Comparison of ENCODE assay signal across 24 mouse cellular contexts in genomic region chr4:154598357-154598756, GRCm38 (mm10). TPM values are rescaled to one million over a fixed set of nuclear protein-coding genes. Genes with fewer than 3 reads are reported as not detected.
A peak's percentile ranks its signal among the peaks of the same experiment; 100 is the strongest.
DNase-seq lines count a peak whose midpoint lies in the region; ATAC-seq and TF ChIP-seq lines count a peak whose summit lies in the region.
"Had no signal": no experiment of that assay in that cellular context is flagged by ENCODE, and none has a peak within 500 bp of the region (broad histone marks: within the 10 kb centered on the region; RNA-seq: fewer than 3 reads in every experiment).

No protein-coding gene starts in this region.

- no peak for DNase-seq in layer of hippocampus, adult 2 months (ENCODE audit: low spot score in 2 of 2)
- DNase-seq in layer of hippocampus, postnatal 14 days (ENCODE audit: low spot score in 2 of 2), result no peak
- DNase-seq in retina, postnatal 7 days (ENCODE audit: low read depth, low spot score), result peak; percentile 33
- DNase-seq in cerebellum, adult 2 months, result no peak
- DNase-seq: adrenal gland, adult 8-10 months; cerebellum, adult 18-20 months; cerebellum, postnatal 36 days; embryo, embryonic 11 days; gastrocnemius, postnatal 25 days; heart, adult 18-20 months; kidney, postnatal 4 days; liver, postnatal 0 days; right cerebral cortex, postnatal 25 days; thymus, postnatal 25 days had no signal

- peaks cover 25% of the 10 kb centered on the region for H3K27me3 ChIP-seq in embryonic facial prominence, embryonic 13.5 days
- H3K27me3 ChIP-seq in forebrain, embryonic 12.5 days, result peaks cover 27% of the 10 kb centered on the region
- H3K27me3 ChIP-seq in cerebellum, adult 2 months (ENCODE audit: control insufficient read depth, insufficient read depth, low read length), result no peaks in the 10 kb centered on the region; the same call in 1 of the 2 replicates

- H3K9ac ChIP-seq in embryonic facial prominence, embryonic 13.5 days, result 0 out of 2 replicates have a peak overlapping the region, but pooled peaks have one; percentile 32
- no peak overlapping the region for H3K9ac ChIP-seq in forebrain, embryonic 12.5 days
- H3K9ac ChIP-seq: kidney, embryonic 15.5 days; liver, postnatal 0 days had no signal

- peak overlapping the region; percentile 78; the same call in 1 of the 2 replicates for H3K27ac ChIP-seq in layer of hippocampus, adult 2 months
- no peak overlapping the region for H3K27ac ChIP-seq in embryonic facial prominence, embryonic 13.5 days
- H3K27ac ChIP-seq in forebrain, embryonic 12.5 days, result peak overlapping the region; percentile 14; the same call in 1 of the 2 replicates
- H3K27ac ChIP-seq in cerebellum, adult 2 months (ENCODE audit: insufficient read depth, low read length), result no peak overlapping the region
- H3K27ac ChIP-seq: kidney, embryonic 15.5 days; macrophage had no signal

- no peak for ATAC-seq in embryonic facial prominence, embryonic 13.5 days (ENCODE audit: insufficient number of reproducible peaks, insufficient read depth, low FRiP score, low TSS enrichment, low read depth)
- no peak for ATAC-seq in forebrain, embryonic 12.5 days (ENCODE audit: low FRiP score)
- ATAC-seq in erythroid progenitor cell, adult 5-6 weeks (replicated peaks; ENCODE audit: low FRiP score, poor library complexity, severe bottlenecking), result no peak
- ATAC-seq: intestine, postnatal 0 days; liver, postnatal 0 days; lung, postnatal 0 days had no signal

- no peaks in the 10 kb centered on the region for H3K36me3 ChIP-seq in embryonic facial prominence, embryonic 13.5 days
- H3K36me3 ChIP-seq in forebrain, embryonic 12.5 days (replicated peaks), result no peaks in the 10 kb centered on the region
- H3K36me3 ChIP-seq: kidney, embryonic 15.5 days had no signal

- no peak for TF ChIP-seq CTCF in layer of hippocampus, adult 2 months (conservative IDR thresholded peaks at IDR 0.05)
- no peak for TF ChIP-seq CTCF in cerebellum, adult 2 months (IDR thresholded peaks at IDR 0.05; ENCODE audit: borderline replicate concordance, insufficient read depth, low read depth, low read length)

- no peak for TF ChIP-seq POLR2A in cerebellum, adult 2 months (IDR thresholded peaks at IDR 0.05; ENCODE audit: borderline replicate concordance, insufficient read depth, low read length)

- peaks cover 73% of the 10 kb centered on the region for H3K4me1 ChIP-seq in embryonic facial prominence, embryonic 13.5 days
- peaks cover 99% of the 10 kb centered on the region for H3K4me1 ChIP-seq in forebrain, embryonic 12.5 days
- no peaks in the 10 kb centered on the region for H3K4me1 ChIP-seq in cerebellum, adult 2 months (ENCODE audit: control insufficient read depth, insufficient read depth, low read length)

- 41% methylated on average over 7 of the region's 7 CpGs for WGBS in embryonic facial prominence, embryonic 13.5 days
- WGBS in forebrain, embryonic 12.5 days, result 28% methylated on average over 7 of the region's 7 CpGs
- WGBS in cerebellum, adult 2 months, result 66% methylated on average over 7 of the region's 7 CpGs

- H3K4me2 ChIP-seq in embryonic facial prominence, embryonic 13.5 days, result no peak overlapping the region
- H3K4me2 ChIP-seq in forebrain, embryonic 12.5 days, result no peak overlapping the region
- H3K4me2 ChIP-seq: kidney, embryonic 15.5 days; liver, embryonic 11.5 days had no signal

- no peak overlapping the region for H3K4me3 ChIP-seq in layer of hippocampus, adult 2 months
- no peak overlapping the region for H3K4me3 ChIP-seq in embryonic facial prominence, embryonic 13.5 days
- H3K4me3 ChIP-seq in forebrain, embryonic 12.5 days (replicated peaks), result no peak overlapping the region
- H3K4me3 ChIP-seq in cerebellum, adult 2 months (replicated peaks; ENCODE audit: insufficient read depth, low read depth, low read length), result no peak overlapping the region
- H3K4me3 ChIP-seq: kidney, embryonic 15.5 days had no signal

- H3K9me3 ChIP-seq in embryonic facial prominence, embryonic 13.5 days, result no peaks in the 10 kb centered on the region
- H3K9me3 ChIP-seq in forebrain, embryonic 12.5 days, result no peaks in the 10 kb centered on the region
- H3K9me3 ChIP-seq: kidney, embryonic 15.5 days had no signal

RNA-seq across cellular contexts. Expression of gene Prdm16, which starts 38.3 kb away (rescaled TPM):
- 10 to 100 TPM; 10.8 to 11.5 TPM for total RNA-seq in layer of hippocampus, adult 2 months (2021)
- total RNA-seq in layer of hippocampus, postnatal 14 days (2021), result 10 to 100 TPM; 12.0 to 15.3 TPM
- polyA plus RNA-seq in embryonic facial prominence, embryonic 13.5 days (2015; fragmentation: Nextera tagmentation; extraction: Ambion mirVana), result 39.0 and 46.0 TPM in 2 replicates
- polyA plus RNA-seq in forebrain, embryonic 12.5 days (2016; fragmentation: Nextera tagmentation; extraction: Ambion mirVana), result 40.5 and 49.4 TPM in 2 replicates
- 4.9 and 6.0 TPM in 2 replicates for polyA plus RNA-seq in cerebellum, adult 2 months (2012; rRNA removed)
- total RNA-seq in erythroid progenitor cell, adult 5-6 weeks (2015; ENCODE audit: low replicate concordance), result under 0.01 TPM in 1 of 2 replicates, not detected in the other
- total RNA-seq in erythroid progenitor cell, adult 5-6 weeks (2017; ENCODE audit: low replicate concordance), result 1.2 and 1.4 TPM in 2 replicates
- total RNA-seq: MEL had no signal
- polyA plus RNA-seq: C2C12 had no signal

Comparison
In these comparisons a context has a peak if more than half of its experiments do, and no peak if none do; other contexts are left out.
1. H3K27ac ChIP-seq: peak in layer of hippocampus, adult 2 months (single experiment) and forebrain, embryonic 12.5 days (single experiment); none in embryonic facial prominence, embryonic 13.5 days (single experiment) and cerebellum, adult 2 months (single experiment).
2. RNA of gene Prdm16, which starts 38.3 kb away (total RNA-seq): 12.0 to 15.3 TPM in layer of hippocampus, postnatal 14 days and 10.8 to 11.5 TPM in layer of hippocampus, adult 2 months; under 0.01 to 1.4 TPM in erythroid progenitor cell, adult 5-6 weeks; every median in the first group is over 4 times any median in the second.